Comparison of ENCODE assay signal across 8 mouse cellular contexts in the genomic region with DNA sequence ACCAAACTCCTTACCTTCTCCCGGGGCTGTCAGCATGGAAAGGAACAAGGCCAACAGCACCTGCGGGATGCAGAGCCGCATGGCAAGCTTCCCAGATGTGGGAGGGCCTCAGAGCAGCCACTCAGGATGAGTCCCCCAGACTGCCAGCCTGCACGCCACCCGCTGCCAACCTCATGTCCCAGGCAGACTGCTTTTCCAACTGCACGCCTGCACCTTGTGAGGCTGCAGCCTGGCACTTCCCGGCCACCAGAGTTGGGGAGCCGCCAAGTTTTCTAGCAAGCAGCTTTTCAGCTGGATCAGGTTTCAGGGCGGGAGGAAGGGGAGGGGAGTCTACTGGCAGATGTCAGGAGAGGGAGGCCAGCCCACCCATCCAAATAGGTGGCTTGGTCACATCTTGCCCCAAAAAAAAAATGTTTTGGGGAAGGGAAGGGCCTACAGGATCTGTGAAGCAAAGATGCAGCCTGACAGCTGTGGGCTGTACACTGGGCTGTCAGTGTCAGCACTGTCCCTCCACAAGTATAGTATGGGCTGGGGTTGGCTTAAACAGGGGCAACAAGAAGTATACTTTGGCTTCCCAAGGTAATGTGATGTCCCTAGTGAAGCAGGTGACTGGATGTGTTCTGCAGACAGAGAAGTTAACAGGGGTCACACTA. TPM values are rescaled to one million over a fixed set of nuclear protein-coding genes. Genes with fewer than 3 reads are reported as not detected.
DNase-seq lines count a peak whose midpoint lies in the region; ATAC-seq lines count a peak whose summit lies in the region.

Gene Htr3a, minus strand, starts transcription at position 215 of the 653 bp plus-strand sequence.

- under 1% methylated on average over 9 of the region's 9 CpGs for WGBS in forebrain, embryonic 16.5 days
- WGBS in hindbrain, embryonic 10.5 days, result 4% methylated on average over 9 of the region's 9 CpGs
- WGBS in stomach, embryonic 16.5 days, result 2% methylated on average over 9 of the region's 9 CpGs

- H3K27ac ChIP-seq in forebrain, embryonic 16.5 days (ENCODE audit: low read length), result peak within 1 kb of the TSS; percentile 19
- H3K27ac ChIP-seq in hindbrain, embryonic 10.5 days, result no peak within 1 kb of the TSS; the same call in 1 of the 2 replicates
- no peak within 1 kb of the TSS for H3K27ac ChIP-seq in stomach, embryonic 16.5 days (ENCODE audit: low read length)

- DNase-seq in ES-CJ7 (ENCODE audit: low read depth, low spot score), result peak; percentile 19
- peak; percentile 83 for DNase-seq in cerebellum, adult 11-12 months
- DNase-seq in hindbrain, embryonic 10.5 days (ENCODE audit: low spot score), result peak; percentile 31
- DNase-seq in layer of hippocampus, postnatal 14 days (ENCODE audit: low spot score in 2 of 2), result peak; percentile 45 to 60
- peak; percentile 56 for DNase-seq in mesoderm, embryonic 11.5 days (ENCODE audit: low read depth, low spot score)
- DNase-seq in urinary bladder, adult 2 months (ENCODE audit: low spot score), result no peak

- no peaks in the 10 kb centered on the region for H3K36me3 ChIP-seq in forebrain, embryonic 16.5 days (ENCODE audit: control insufficient read depth, insufficient read depth)
- no peaks in the 10 kb centered on the region for H3K36me3 ChIP-seq in hindbrain, embryonic 10.5 days
- H3K36me3 ChIP-seq in stomach, embryonic 16.5 days (ENCODE audit: control insufficient read depth, insufficient read depth, low read length), result no peaks in the 10 kb centered on the region

- peaks cover 14% of the 10 kb centered on the region for H3K4me1 ChIP-seq in forebrain, embryonic 16.5 days (replicated peaks; ENCODE audit: control insufficient read depth, insufficient read depth, low read length)
- H3K4me1 ChIP-seq in hindbrain, embryonic 10.5 days (replicated peaks), result peaks cover 9% of the 10 kb centered on the region
- H3K4me1 ChIP-seq in stomach, embryonic 16.5 days (ENCODE audit: control insufficient read depth, insufficient read depth, low read length), result no peaks in the 10 kb centered on the region

- H3K4me3 ChIP-seq in forebrain, embryonic 16.5 days (replicated peaks; ENCODE audit: low read length), result no peak within 1 kb of the TSS
- H3K4me3 ChIP-seq in hindbrain, embryonic 10.5 days, result peak within 1 kb of the TSS; percentile 13; the same call in 1 of the 2 replicates
- no peak within 1 kb of the TSS for H3K4me3 ChIP-seq in stomach, embryonic 16.5 days (replicated peaks; ENCODE audit: low read length)

- H3K9ac ChIP-seq in forebrain, embryonic 16.5 days (replicated peaks; ENCODE audit: low read depth, low read length), result no peak within 1 kb of the TSS
- no peak within 1 kb of the TSS for H3K9ac ChIP-seq in stomach, embryonic 16.5 days (ENCODE audit: low read length)

- H3K9me3 ChIP-seq in forebrain, embryonic 16.5 days (ENCODE audit: control insufficient read depth, low read length), result no peaks in the 10 kb centered on the region
- no peaks in the 10 kb centered on the region for H3K9me3 ChIP-seq in hindbrain, embryonic 10.5 days
- H3K9me3 ChIP-seq in stomach, embryonic 16.5 days (replicated peaks; ENCODE audit: control insufficient read depth, low read length), result no peaks in the 10 kb centered on the region

- no peaks in the 10 kb centered on the region for H3K27me3 ChIP-seq in forebrain, embryonic 16.5 days (replicated peaks; ENCODE audit: control insufficient read depth, insufficient read depth, low read length)
- H3K27me3 ChIP-seq in hindbrain, embryonic 10.5 days (ENCODE audit: insufficient read depth, poor library complexity, severe bottlenecking), result peaks cover 20% of the 10 kb centered on the region
- H3K27me3 ChIP-seq in stomach, embryonic 16.5 days (ENCODE audit: control insufficient read depth, insufficient read depth, low read length), result no peaks in the 10 kb centered on the region

- peak; percentile 98 for ATAC-seq in forebrain, embryonic 16.5 days
- peak; percentile 53; the same call in 1 of the 2 replicates for ATAC-seq in stomach, embryonic 16.5 days (ENCODE audit: insufficient read depth, low FRiP score)

- H3K4me2 ChIP-seq in forebrain, embryonic 16.5 days (ENCODE audit: low read length), result no peak within 1 kb of the TSS
- H3K4me2 ChIP-seq in stomach, embryonic 16.5 days (ENCODE audit: low read depth, low read length), result no peak within 1 kb of the TSS

RNA-seq across cellular contexts. Expression of gene Htr3a, which starts in this region (rescaled TPM):
- 5.9 and 6.1 TPM in 2 replicates for polyA plus RNA-seq in forebrain, embryonic 16.5 days (2015; fragmentation: Nextera tagmentation; extraction: Ambion mirVana)
- 2.7 and 7.7 TPM in 2 replicates for polyA plus RNA-seq in hindbrain, embryonic 10.5 days (2016; fragmentation: Nextera tagmentation; extraction: Ambion mirVana)
- total RNA-seq in layer of hippocampus, postnatal 14 days (2021), result 10 to 100 TPM; 10.8 to 13.4 TPM
- 1.3 and 1.5 TPM in 2 replicates for polyA plus RNA-seq in stomach, embryonic 16.5 days (2015; fragmentation: Nextera tagmentation; extraction: Ambion mirVana)
- polyA plus RNA-seq in urinary bladder, adult 2 months (2012; rRNA removed), result 1.1 and 1.7 TPM in 2 replicates
